Comparison of ENCODE assay signal across 19 mouse cellular contexts in the genomic region with DNA sequence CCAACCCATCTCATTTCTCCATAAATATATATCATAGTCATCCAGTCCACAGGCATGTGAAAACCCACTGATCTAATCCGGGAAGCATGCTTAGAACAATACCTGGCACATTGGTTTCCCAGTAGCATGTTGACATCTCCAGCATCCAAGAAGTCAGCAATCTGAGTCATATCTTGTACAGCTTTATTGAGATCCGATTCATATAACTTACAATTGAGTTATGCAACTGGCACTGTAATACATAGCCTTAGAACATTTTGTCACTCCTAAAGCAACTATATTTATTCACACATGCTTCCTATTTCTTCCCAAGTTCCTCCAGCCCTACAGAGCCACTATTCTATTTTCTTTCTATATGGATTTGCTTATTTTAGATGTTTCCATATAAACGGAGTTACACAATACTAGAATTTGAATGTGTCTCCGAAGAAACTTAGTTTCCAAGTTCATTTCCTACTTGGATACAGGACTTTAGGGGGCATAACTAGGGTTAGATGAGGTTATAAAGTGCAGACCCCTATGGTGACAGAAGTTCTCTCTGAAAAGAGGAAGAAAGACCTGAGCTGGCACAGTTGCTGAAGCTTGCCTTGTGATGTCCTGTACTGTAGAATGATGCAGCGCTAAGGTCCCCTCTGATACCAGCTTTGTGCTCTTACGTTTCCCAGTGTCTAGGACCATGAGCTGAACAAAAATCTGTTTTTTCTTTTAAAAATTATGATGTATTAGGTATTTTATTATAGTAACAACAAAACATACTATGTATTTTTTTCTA. TPM values are rescaled to one million over a fixed set of nuclear protein-coding genes. Genes with fewer than 3 reads are reported as not detected.
DNase-seq lines count a peak whose midpoint lies in the region; ATAC-seq and TF ChIP-seq lines count a peak whose summit lies in the region.
"Had no signal": no experiment of that assay in that cellular context is flagged by ENCODE, and none has a peak within 500 bp of the region (broad histone marks: within the 10 kb centered on the region; RNA-seq: fewer than 3 reads in every experiment).

No protein-coding gene starts in this region.

- H3K4me3 ChIP-seq in layer of hippocampus, adult 2 months = no peak overlapping the region
- no peak overlapping the region for H3K4me3 ChIP-seq in midbrain, embryonic 11.5 days (ENCODE audit: low read depth, low read length)
- no peak overlapping the region for H3K4me3 ChIP-seq in midbrain, embryonic 16.5 days (ENCODE audit: low read depth, low read length)
- H3K4me3 ChIP-seq in liver, postnatal 0 days (ENCODE audit: low read depth, low read length) = no peak overlapping the region
- H3K4me3 ChIP-seq: embryonic facial prominence, embryonic 12.5 days; forebrain, embryonic 15.5 days; heart, embryonic 12.5 days; hindbrain, embryonic 10.5 days had no signal

- H3K9me3 ChIP-seq in midbrain, embryonic 11.5 days (ENCODE audit: control insufficient read depth, low read length) = no peaks in the 10 kb centered on the region
- no peaks in the 10 kb centered on the region for H3K9me3 ChIP-seq in midbrain, embryonic 16.5 days (replicated peaks; ENCODE audit: control insufficient read depth, low read length, poor library complexity, severe bottlenecking)
- no peaks in the 10 kb centered on the region for H3K9me3 ChIP-seq in liver, postnatal 0 days (ENCODE audit: low read length)
- H3K9me3 ChIP-seq: embryonic facial prominence, embryonic 12.5 days; forebrain, embryonic 15.5 days; heart, embryonic 12.5 days; hindbrain, embryonic 10.5 days had no signal

- H3K27me3 ChIP-seq in midbrain, embryonic 11.5 days (ENCODE audit: control insufficient read depth, insufficient read depth, low read length) = no peaks in the 10 kb centered on the region
- H3K27me3 ChIP-seq in midbrain, embryonic 16.5 days (ENCODE audit: control insufficient read depth, insufficient read depth, low read depth, low read length) = no peaks in the 10 kb centered on the region
- no peaks in the 10 kb centered on the region for H3K27me3 ChIP-seq in liver, postnatal 0 days (ENCODE audit: insufficient read depth, low read length)
- H3K27me3 ChIP-seq: CH12.LX; embryonic facial prominence, embryonic 12.5 days; forebrain, embryonic 15.5 days; heart, embryonic 12.5 days had no signal

- ATAC-seq in midbrain, embryonic 11.5 days (ENCODE audit: low FRiP score) = no peak
- no peak for ATAC-seq in midbrain, embryonic 16.5 days
- 0 out of 2 replicates have a peak, but pooled peaks have one; percentile 52 for ATAC-seq in common myeloid progenitor, adult 5-6 weeks (replicated peaks; ENCODE audit: low read depth, poor library complexity, severe bottlenecking)
- no peak for ATAC-seq in liver, postnatal 0 days
- ATAC-seq: forebrain, embryonic 15.5 days had no signal

- no peaks in the 10 kb centered on the region for H3K4me1 ChIP-seq in midbrain, embryonic 11.5 days (ENCODE audit: control insufficient read depth, insufficient read depth, low read length)
- H3K4me1 ChIP-seq in midbrain, embryonic 16.5 days (ENCODE audit: control insufficient read depth, insufficient read depth, low read length) = no peaks in the 10 kb centered on the region
- no peaks in the 10 kb centered on the region for H3K4me1 ChIP-seq in liver, postnatal 0 days (ENCODE audit: insufficient read depth)
- H3K4me1 ChIP-seq: embryonic facial prominence, embryonic 12.5 days; forebrain, embryonic 15.5 days had no signal

- TF ChIP-seq CTCF in layer of hippocampus, adult 2 months (conservative IDR thresholded peaks at IDR 0.05) = no peak
- no peak for TF ChIP-seq CTCF in liver, postnatal 0 days (IDR thresholded peaks at IDR 0.05; ENCODE audit: low read depth)

- no peak overlapping the region for H3K9ac ChIP-seq in midbrain, embryonic 11.5 days (ENCODE audit: low read length)
- no peak overlapping the region for H3K9ac ChIP-seq in midbrain, embryonic 16.5 days (ENCODE audit: low read depth, low read length)
- H3K9ac ChIP-seq in liver, postnatal 0 days (replicated peaks) = no peak overlapping the region
- H3K9ac ChIP-seq: embryonic facial prominence, embryonic 12.5 days; forebrain, embryonic 15.5 days; heart, embryonic 12.5 days; hindbrain, embryonic 14.5 days had no signal

- no peak for TF ChIP-seq EP300 in liver, postnatal 0 days (IDR thresholded peaks at IDR 0.05; ENCODE audit: low read depth)

- DNase-seq in layer of hippocampus, adult 2 months (ENCODE audit: low spot score in 2 of 2) = no peak
- DNase-seq in layer of hippocampus, adult 18-20 months (ENCODE audit: low spot score in 2 of 2) = no peak
- DNase-seq in midbrain, embryonic 11.5 days (ENCODE audit: low spot score, missing footprints) = peak; percentile 19
- peak; percentile 77 for DNase-seq in telencephalon, adult 2 months (ENCODE audit: low read depth, low spot score)
- no peak for DNase-seq in liver, postnatal 0 days
- no peak for DNase-seq in kidney, adult 11 months
- DNase-seq: adrenal gland, postnatal 10 days; cerebellum, adult 18-20 months; cerebellum, adult 9-11 months; embryo, embryonic 11 days; gastrocnemius, postnatal 14 days had no signal

- no peak overlapping the region for H3K4me2 ChIP-seq in midbrain, embryonic 11.5 days
- no peak overlapping the region for H3K4me2 ChIP-seq in midbrain, embryonic 16.5 days (ENCODE audit: low read length)
- no peak overlapping the region for H3K4me2 ChIP-seq in liver, postnatal 0 days (ENCODE audit: low read depth, low read length)
- H3K4me2 ChIP-seq: embryonic facial prominence, embryonic 12.5 days; forebrain, embryonic 15.5 days; heart, embryonic 12.5 days; hindbrain, embryonic 14.5 days had no signal

- H3K27ac ChIP-seq in layer of hippocampus, adult 2 months = peak overlapping the region; percentile 14; the same call in 1 of the 2 replicates
- no peak overlapping the region for H3K27ac ChIP-seq in midbrain, embryonic 11.5 days (ENCODE audit: low read depth, low read length)
- H3K27ac ChIP-seq in midbrain, embryonic 16.5 days (ENCODE audit: low read length) = no peak overlapping the region
- H3K27ac ChIP-seq in liver, postnatal 0 days (ENCODE audit: low read depth) = no peak overlapping the region
- H3K27ac ChIP-seq: embryonic facial prominence, embryonic 12.5 days; forebrain, embryonic 15.5 days; hindbrain, embryonic 10.5 days; hindbrain, embryonic 14.5 days had no signal

- 92% methylated on average over 6 of the region's 6 CpGs for WGBS in midbrain, embryonic 11.5 days
- 94% methylated on average over 6 of the region's 6 CpGs for WGBS in midbrain, embryonic 16.5 days
- WGBS in liver, postnatal 0 days (ENCODE audit: insufficient replicate concordance) = 86% methylated on average over 6 of the region's 6 CpGs

- H3K36me3 ChIP-seq in midbrain, embryonic 11.5 days (ENCODE audit: control insufficient read depth, insufficient read depth, low read length) = no peaks in the 10 kb centered on the region
- H3K36me3 ChIP-seq in midbrain, embryonic 16.5 days (ENCODE audit: control insufficient read depth, insufficient read depth, low read length) = no peaks in the 10 kb centered on the region
- no peaks in the 10 kb centered on the region for H3K36me3 ChIP-seq in liver, postnatal 0 days (replicated peaks; ENCODE audit: insufficient read depth, low read length)
- H3K36me3 ChIP-seq: embryonic facial prominence, embryonic 12.5 days; forebrain, embryonic 15.5 days; hindbrain, embryonic 10.5 days had no signal

RNA-seq across cellular contexts. Expression of gene Serinc5, which starts 57.5 kb away (rescaled TPM):
- 10 to 100 TPM; 67.1 to 72.1 TPM for total RNA-seq in layer of hippocampus, adult 2 months (2021)
- total RNA-seq in layer of hippocampus, adult 18-20 months (2021) = 10 to 100 TPM; 59.0 to 61.1 TPM
- polyA plus RNA-seq in midbrain, embryonic 11.5 days (2014; fragmentation: Nextera tagmentation; extraction: Ambion mirVana) = 9.0 and 9.7 TPM in 2 replicates
- polyA plus RNA-seq in midbrain, embryonic 16.5 days (2015; fragmentation: Nextera tagmentation; extraction: Ambion mirVana) = 18.4 and 19.3 TPM in 2 replicates
- 11.3 and 15.5 TPM in 2 replicates for total RNA-seq in common myeloid progenitor, adult 5-6 weeks (2017)
- polyA plus RNA-seq in liver, postnatal 0 days (2015; fragmentation: Nextera tagmentation; extraction: Ambion mirVana) = 9.3 and 12.2 TPM in 2 replicates

Comparison
In these comparisons a context has a peak if more than half of its experiments do, and no peak if none do; other contexts are left out.
1. DNase-seq: peak in midbrain, embryonic 11.5 days (single experiment) and telencephalon, adult 2 months (single experiment); none in layer of hippocampus, adult 2 months (0 of 2), layer of hippocampus, adult 18-20 months (0 of 2), liver, postnatal 0 days (single experiment) and kidney, adult 11 months (single experiment).